Mouse (Mus musculus) liver, postnatal 0 days (tissue): ENCODE data around the gene Chsy1.

ENCODE experiments used
- CTCF ChIP-seq: sonication (generic); IDR thresholded peaks from 2 replicates; pipeline ENCODE4 v1.5.1; 2016; ENCODE audit warnings: antibody characterized with exemption, low read depth
- EP300 ChIP-seq: IDR thresholded peaks from 2 replicates; pipeline ENCODE4 v1.6.1; 2016; ENCODE audit warnings: antibody characterized with exemption, low read depth, mild to moderate bottlenecking

DNA sequence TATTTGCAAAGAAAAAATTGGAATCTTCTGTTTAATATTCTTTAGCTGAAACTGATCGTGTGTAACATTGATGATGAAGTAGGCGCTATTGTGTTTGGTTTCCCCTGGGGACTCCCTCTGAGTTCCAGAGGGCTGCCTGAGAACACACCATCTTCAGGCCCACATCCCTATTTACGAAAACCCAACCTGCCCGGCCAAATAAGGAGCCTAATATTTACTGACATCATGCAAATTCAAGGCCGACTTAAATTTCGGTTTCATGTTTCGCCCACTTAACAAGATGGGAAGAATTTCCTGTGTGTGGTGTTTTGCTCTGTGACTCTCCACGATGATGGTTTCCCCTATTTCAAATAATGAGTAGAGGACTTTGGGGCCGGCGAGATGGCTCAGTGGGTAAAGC lies 89.1 kb downstream of the Chsy1 start:
- TF ChIP-seq CTCF (no peak), EP300 (no peak)
